Mouse (Mus musculus): ENCODE data around the gene Bcr. TPM values are rescaled to one million over a fixed set of nuclear protein-coding genes. Genes with fewer than 3 reads are reported as not detected.

Gene Bcr
- polyA plus RNA-seq (2016; fragmentation: Nextera tagmentation; extraction: Ambion mirVana), result 10.8 and 11.7 TPM in 2 replicates

GRCm38 (mm10) chr10:75060217-75060842 is at the start of gene Bcr:
Gene Bcr, plus strand, starts transcription at chr10:75060592.
- Histone ChIP-seq H3K4me1 (peaks cover 69% of the 10 kb centered on the region), H3K9me3 (no peaks in the 10 kb centered on the region), H3K4me2 (replicated peaks) (peak within 1 kb of the TSS; percentile 73), H3K9ac (replicated peaks) (peak within 1 kb of the TSS; percentile 87), H3K36me3 (no peaks in the 10 kb centered on the region), H3K4me3 (peak within 1 kb of the TSS; percentile 93), H3K27me3 (peaks cover 21% of the 10 kb centered on the region), H3K27ac (replicated peaks) (peak within 1 kb of the TSS; percentile 84)
- ATAC-seq (ENCODE audit: low FRiP score, low read depth), result peak; percentile 83
- WGBS, result 0% methylated on average over 33 of the region's 73 CpGs

- 85% methylated on average over 15 of the region's 15 CpGs for WGBS
- Histone ChIP-seq H3K36me3 (0 out of 2 replicates have a peak, but pooled peaks cover 4% of the 10 kb centered on the region), H3K27ac (replicated peaks) (no peak overlapping the region), H3K27me3 (no peaks in the 10 kb centered on the region), H3K9me3 (no peaks in the 10 kb centered on the region), H3K4me1 (peaks cover 12% of the 10 kb centered on the region), H3K4me2 (replicated peaks) (no peak overlapping the region), H3K9ac (replicated peaks) (no peak overlapping the region), H3K4me3 (no peak overlapping the region)
- ATAC-seq (ENCODE audit: low FRiP score, low read depth), result no peak
These were observed 49.7 kb upstream of the Bcr start for GRCm38 (mm10) chr10:75010704-75011103.

- no peak overlapping the region for H3K4me2 ChIP-seq (replicated peaks)
- ATAC-seq (ENCODE audit: low FRiP score, low read depth), result peak; percentile 53; the same call in 1 of the 2 replicates
- no peak overlapping the region for H3K27ac ChIP-seq (replicated peaks)
- H3K4me1 ChIP-seq, result no peaks in the 10 kb centered on the region
- no peaks in the 10 kb centered on the region for H3K9me3 ChIP-seq
- no peak overlapping the region for H3K9ac ChIP-seq (replicated peaks)
- H3K36me3 ChIP-seq, result 0 out of 2 replicates have a peak, but pooled peaks cover 4% of the 10 kb centered on the region
- H3K27me3 ChIP-seq, result no peaks in the 10 kb centered on the region
- 72% methylated on average over 14 of the region's 14 CpGs for WGBS
- no peak overlapping the region for H3K4me3 ChIP-seq
These were observed 44.9 kb upstream of the Bcr start for GRCm38 (mm10) chr10:75015465-75015864.

GRCm38 (mm10) chr10:75016481-75016880 is 43.9 kb upstream of the Bcr start:
- no peak overlapping the region for H3K4me2 ChIP-seq (replicated peaks)
- H3K4me3 ChIP-seq, result no peak overlapping the region
- no peak overlapping the region for H3K27ac ChIP-seq (replicated peaks)
- no peak for ATAC-seq (ENCODE audit: low FRiP score, low read depth)
- H3K9me3 ChIP-seq, result no peaks in the 10 kb centered on the region
- H3K4me1 ChIP-seq, result no peaks in the 10 kb centered on the region
- 0 out of 2 replicates have a peak, but pooled peaks cover 2% of the 10 kb centered on the region for H3K27me3 ChIP-seq
- 90% methylated on average over 4 of the region's 4 CpGs for WGBS
- H3K9ac ChIP-seq (replicated peaks), result no peak overlapping the region
- H3K36me3 ChIP-seq, result 0 out of 2 replicates have a peak, but pooled peaks cover 4% of the 10 kb centered on the region

GRCm38 (mm10) chr10:75020271-75020670 is 40.1 kb upstream of the Bcr start:
- Histone ChIP-seq H3K27ac (replicated peaks) (no peak overlapping the region), H3K27me3 (0 out of 2 replicates have a peak, but pooled peaks cover 5% of the 10 kb centered on the region), H3K9me3 (no peaks in the 10 kb centered on the region), H3K36me3 (no peaks in the 10 kb centered on the region), H3K4me3 (no peak overlapping the region), H3K4me1 (no peaks in the 10 kb centered on the region), H3K4me2 (replicated peaks) (no peak overlapping the region), H3K9ac (replicated peaks) (no peak overlapping the region)
- WGBS, result 53% methylated on average over 2 of the region's 2 CpGs
- no peak for ATAC-seq (ENCODE audit: low FRiP score, low read depth)

GRCm38 (mm10) chr10:75021138-75021537 is 39.3 kb upstream of the Bcr start:
- Histone ChIP-seq H3K4me1 (no peaks in the 10 kb centered on the region), H3K4me3 (no peak overlapping the region), H3K4me2 (replicated peaks) (no peak overlapping the region), H3K9me3 (no peaks in the 10 kb centered on the region), H3K36me3 (no peaks in the 10 kb centered on the region), H3K27ac (replicated peaks) (no peak overlapping the region), H3K9ac (replicated peaks) (no peak overlapping the region), H3K27me3 (0 out of 2 replicates have a peak, but pooled peaks cover 5% of the 10 kb centered on the region)
- 17% methylated on average over 6 of the region's 6 CpGs for WGBS
- ATAC-seq (ENCODE audit: low FRiP score, low read depth), result peak; percentile 59; the same call in 1 of the 2 replicates

GRCm38 (mm10) chr10:75026491-75026890 is 33.9 kb upstream of the Bcr start:
- no peak overlapping the region for H3K27ac ChIP-seq (replicated peaks)
- no peak for ATAC-seq (ENCODE audit: low FRiP score, low read depth)
- H3K27me3 ChIP-seq, result 0 out of 2 replicates have a peak, but pooled peaks cover 4% of the 10 kb centered on the region
- no peak overlapping the region for H3K9ac ChIP-seq (replicated peaks)
- H3K9me3 ChIP-seq, result no peaks in the 10 kb centered on the region
- H3K4me1 ChIP-seq, result no peaks in the 10 kb centered on the region
- no peak overlapping the region for H3K4me2 ChIP-seq (replicated peaks)
- H3K4me3 ChIP-seq, result no peak overlapping the region
- 64% methylated on average over 8 of the region's 8 CpGs for WGBS
- no peaks in the 10 kb centered on the region for H3K36me3 ChIP-seq

- Histone ChIP-seq H3K4me1 (peaks cover 12% of the 10 kb centered on the region), H3K4me2 (replicated peaks) (no peak overlapping the region), H3K36me3 (no peaks in the 10 kb centered on the region), H3K9me3 (no peaks in the 10 kb centered on the region), H3K27me3 (no peaks in the 10 kb centered on the region; the same call in 1 of the 2 replicates), H3K27ac (replicated peaks) (no peak overlapping the region), H3K9ac (replicated peaks) (no peak overlapping the region), H3K4me3 (no peak overlapping the region)
- no peak for ATAC-seq (ENCODE audit: low FRiP score, low read depth)
- 88% methylated on average over 8 of the region's 8 CpGs for WGBS
These were observed 31.6 kb upstream of the Bcr start for GRCm38 (mm10) chr10:75028743-75029142.

- Histone ChIP-seq H3K9me3 (no peaks in the 10 kb centered on the region), H3K36me3 (no peaks in the 10 kb centered on the region), H3K27ac (replicated peaks) (no peak overlapping the region), H3K4me3 (no peak overlapping the region), H3K9ac (replicated peaks) (no peak overlapping the region), H3K4me2 (replicated peaks) (no peak overlapping the region), H3K4me1 (peaks cover 12% of the 10 kb centered on the region), H3K27me3 (peaks cover 2% of the 10 kb centered on the region)
- ATAC-seq (ENCODE audit: low FRiP score, low read depth), result no peak
- 91% methylated on average over 3 of the region's 3 CpGs for WGBS
These were observed 30.7 kb upstream of the Bcr start for GRCm38 (mm10) chr10:75029677-75030076.

GRCm38 (mm10) chr10:75030234-75030633 is 30.2 kb upstream of the Bcr start:
- no peaks in the 10 kb centered on the region for H3K9me3 ChIP-seq
- no peak overlapping the region for H3K4me2 ChIP-seq (replicated peaks)
- 85% methylated on average over 3 of the region's 3 CpGs for WGBS
- peaks cover 12% of the 10 kb centered on the region for H3K4me1 ChIP-seq
- no peaks in the 10 kb centered on the region for H3K36me3 ChIP-seq
- no peak overlapping the region for H3K9ac ChIP-seq (replicated peaks)
- H3K27me3 ChIP-seq, result peaks cover 5% of the 10 kb centered on the region
- H3K27ac ChIP-seq (replicated peaks), result no peak overlapping the region
- no peak for ATAC-seq (ENCODE audit: low FRiP score, low read depth)
- no peak overlapping the region for H3K4me3 ChIP-seq

- H3K27ac ChIP-seq (replicated peaks), result no peak overlapping the region
- H3K27me3 ChIP-seq, result peaks cover 13% of the 10 kb centered on the region
- H3K9me3 ChIP-seq, result no peaks in the 10 kb centered on the region
- no peak overlapping the region for H3K4me3 ChIP-seq
- H3K4me2 ChIP-seq (replicated peaks), result no peak overlapping the region
- WGBS, result 78% methylated on average over 5 of the region's 5 CpGs
- no peak overlapping the region for H3K9ac ChIP-seq (replicated peaks)
- no peaks in the 10 kb centered on the region for H3K36me3 ChIP-seq
- H3K4me1 ChIP-seq, result peaks cover 22% of the 10 kb centered on the region
- ATAC-seq (ENCODE audit: low FRiP score, low read depth), result no peak
These were observed 28.9 kb upstream of the Bcr start for GRCm38 (mm10) chr10:75031345-75032114.

GRCm38 (mm10) chr10:75032395-75032794 is 28.0 kb upstream of the Bcr start, which contains the start of gene Rsph14:
Gene Rsph14, minus strand, starts transcription at chr10:75032586.
- Histone ChIP-seq H3K9me3 (no peaks in the 10 kb centered on the region), H3K9ac (replicated peaks) (no peak within 1 kb of the TSS), H3K27ac (replicated peaks) (peak within 1 kb of the TSS; percentile 56), H3K4me3 (no peak within 1 kb of the TSS), H3K27me3 (peaks cover 13% of the 10 kb centered on the region), H3K4me1 (peaks cover 28% of the 10 kb centered on the region), H3K4me2 (replicated peaks) (peak within 1 kb of the TSS; percentile 35), H3K36me3 (no peaks in the 10 kb centered on the region)
- ATAC-seq (ENCODE audit: low FRiP score, low read depth), result peak; percentile 38; the same call in 1 of the 2 replicates
- WGBS, result 22% methylated on average over 10 of the region's 10 CpGs

Measured in midbrain, embryonic 12.5 days (tissue).